Mouse (Mus musculus): ENCODE results near the gene Eif2b1.

Gene Eif2b1

GRCm38 (mm10) chr5:124532451-124532850 lies 46.5 kb downstream of the Eif2b1 start:
- Histone ChIP-seq H3K36me3 (ENCODE audit: control insufficient read depth, insufficient read depth, low read length, poor library complexity, severe bottlenecking) (no peaks in the 10 kb centered on the region), H3K27me3 (ENCODE audit: control insufficient read depth, insufficient read depth, low read length, poor library complexity, severe bottlenecking) (peaks cover 2% of the 10 kb centered on the region)
- no peak for DNase-seq (ENCODE audit: low read depth, low spot score)

- H3K36me3 ChIP-seq (ENCODE audit: control insufficient read depth, insufficient read depth, low read length, poor library complexity, severe bottlenecking): no peaks in the 10 kb centered on the region
- H3K27me3 ChIP-seq (ENCODE audit: control insufficient read depth, insufficient read depth, low read length, poor library complexity, severe bottlenecking): peaks cover 2% of the 10 kb centered on the region
- no peak for DNase-seq (ENCODE audit: low read depth, low spot score)
Observed at GRCm38 (mm10) chr5:124531583-124531930, 47.4 kb downstream of the Eif2b1 start.

- DNase-seq (ENCODE audit: low read depth, low spot score): peak; percentile 26
- peaks cover 2% of the 10 kb centered on the region for H3K27me3 ChIP-seq (ENCODE audit: control insufficient read depth, insufficient read depth, low read length, poor library complexity, severe bottlenecking)
- no peaks in the 10 kb centered on the region for H3K36me3 ChIP-seq (ENCODE audit: control insufficient read depth, insufficient read depth, low read length, poor library complexity, severe bottlenecking)
Observed at GRCm38 (mm10) chr5:124530655-124531582, 48.0 kb downstream of the Eif2b1 start, which contains the start of gene Rilpl1. Gene Rilpl1 (minus strand): TSS chr5:124531391.

GRCm38 (mm10) chr5:124529697-124530096 lies 49.2 kb downstream of the Eif2b1 start:
- H3K27me3 ChIP-seq (ENCODE audit: control insufficient read depth, insufficient read depth, low read length, poor library complexity, severe bottlenecking): peaks cover 2% of the 10 kb centered on the region
- no peak for DNase-seq (ENCODE audit: low read depth, low spot score)
- no peaks in the 10 kb centered on the region for H3K36me3 ChIP-seq (ENCODE audit: control insufficient read depth, insufficient read depth, low read length, poor library complexity, severe bottlenecking)

- DNase-seq (ENCODE audit: low read depth, low spot score): no peak
- no peaks in the 10 kb centered on the region for H3K36me3 ChIP-seq (ENCODE audit: control insufficient read depth, insufficient read depth, low read length, poor library complexity, severe bottlenecking)
- H3K27me3 ChIP-seq (ENCODE audit: control insufficient read depth, insufficient read depth, low read length, poor library complexity, severe bottlenecking): peaks cover 2% of the 10 kb centered on the region
Observed at GRCm38 (mm10) chr5:124529191-124529651, 49.7 kb downstream of the Eif2b1 start.

GRCm38 (mm10) chr5:124528791-124529190 lies 50.1 kb downstream of the Eif2b1 start:
- H3K36me3 ChIP-seq (ENCODE audit: control insufficient read depth, insufficient read depth, low read length, poor library complexity, severe bottlenecking): no peaks in the 10 kb centered on the region
- no peak for DNase-seq (ENCODE audit: low read depth, low spot score)
- H3K27me3 ChIP-seq (ENCODE audit: control insufficient read depth, insufficient read depth, low read length, poor library complexity, severe bottlenecking): peaks cover 2% of the 10 kb centered on the region

- DNase-seq (ENCODE audit: low read depth, low spot score): no peak
Observed at GRCm38 (mm10) chr5:124528351-124528750, 50.6 kb downstream of the Eif2b1 start.

GRCm38 (mm10) chr5:124524943-124525342 lies 54.0 kb downstream of the Eif2b1 start:
- no peaks in the 10 kb centered on the region for H3K27me3 ChIP-seq (ENCODE audit: control insufficient read depth, insufficient read depth, low read length, poor library complexity, severe bottlenecking)
- DNase-seq (ENCODE audit: low read depth, low spot score): no peak
- no peaks in the 10 kb centered on the region for H3K36me3 ChIP-seq (ENCODE audit: control insufficient read depth, insufficient read depth, low read length, poor library complexity, severe bottlenecking)

More at GRCm38 (mm10) chr5:124528351-124528750, 50.6 kb downstream of the Eif2b1 start:
- H3K27me3 ChIP-seq (ENCODE audit: control insufficient read depth, insufficient read depth, low read length, poor library complexity, severe bottlenecking): peaks cover 2% of the 10 kb centered on the region
- H3K36me3 ChIP-seq (ENCODE audit: control insufficient read depth, insufficient read depth, low read length, poor library complexity, severe bottlenecking): no peaks in the 10 kb centered on the region

- peak; percentile 55 for DNase-seq (ENCODE audit: low read depth, low spot score)
- Histone ChIP-seq H3K27me3 (ENCODE audit: control insufficient read depth, insufficient read depth, low read length, poor library complexity, severe bottlenecking) (no peaks in the 10 kb centered on the region), H3K36me3 (ENCODE audit: control insufficient read depth, insufficient read depth, low read length, poor library complexity, severe bottlenecking) (no peaks in the 10 kb centered on the region)
Observed at GRCm38 (mm10) chr5:124523032-124523431, 55.9 kb downstream of the Eif2b1 start.

GRCm38 (mm10) chr5:124521588-124521987 lies 57.3 kb downstream of the Eif2b1 start:
- no peaks in the 10 kb centered on the region for H3K27me3 ChIP-seq (ENCODE audit: control insufficient read depth, insufficient read depth, low read length, poor library complexity, severe bottlenecking)
- no peaks in the 10 kb centered on the region for H3K36me3 ChIP-seq (ENCODE audit: control insufficient read depth, insufficient read depth, low read length, poor library complexity, severe bottlenecking)
- peak; percentile 43 for DNase-seq (ENCODE audit: low read depth, low spot score)

Data from splenic B cell, adult 2 months (primary cell).